Mouse (Mus musculus) lung, adult 18-20 months (tissue): Measurements from ENCODE around the gene Aak1.

Experiments used
- DNase-seq, 2 experiments: peaks; one replicate each; pipeline ENCODE4 v3.0.0; 2022; ENCODE audit warnings: mixed read lengths in 2 of 2

Aak1 gene

DNA sequence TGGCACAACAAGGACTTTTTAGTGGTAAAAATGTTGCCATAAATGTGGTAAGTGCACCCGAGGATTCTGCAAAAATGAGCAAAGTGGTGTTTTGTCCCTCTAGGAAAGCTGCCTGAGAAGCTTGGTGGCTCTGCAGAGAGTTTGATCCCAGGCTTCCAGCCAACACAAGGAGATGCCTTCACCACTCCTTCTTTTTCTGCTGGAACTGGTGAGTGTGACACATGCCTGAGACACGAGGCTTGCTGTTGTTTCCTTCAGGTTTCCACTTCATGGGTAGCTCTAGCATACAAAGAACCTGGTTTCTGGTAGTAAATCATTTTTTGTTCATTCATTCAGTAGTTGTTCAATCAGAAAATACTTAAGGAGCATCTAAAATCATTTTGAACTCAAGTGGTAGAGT, 117.8 kb downstream of the Aak1 start:
- no peak for DNase-seq

DNA sequence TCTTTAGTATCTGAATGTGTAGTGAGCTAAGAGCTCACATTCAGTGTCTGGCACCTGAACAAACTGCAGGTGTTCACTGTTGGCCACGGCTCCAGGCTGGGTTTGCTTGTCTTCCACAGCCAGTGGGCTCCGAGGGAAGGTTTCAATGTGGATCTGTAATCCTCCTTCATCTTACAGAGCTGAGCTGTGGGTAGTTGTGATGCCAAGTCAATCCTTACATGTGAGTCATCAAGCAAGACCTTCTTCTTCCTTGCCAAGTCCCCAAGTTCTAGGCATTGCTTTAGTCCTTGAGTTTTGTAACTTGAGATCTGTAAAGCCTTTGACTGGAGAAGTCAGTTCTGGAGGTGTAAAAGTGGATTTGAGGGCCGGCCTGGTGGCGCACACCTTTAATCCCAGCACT, 124.6 kb downstream of the Aak1 start:
- no peak for DNase-seq

DNA sequence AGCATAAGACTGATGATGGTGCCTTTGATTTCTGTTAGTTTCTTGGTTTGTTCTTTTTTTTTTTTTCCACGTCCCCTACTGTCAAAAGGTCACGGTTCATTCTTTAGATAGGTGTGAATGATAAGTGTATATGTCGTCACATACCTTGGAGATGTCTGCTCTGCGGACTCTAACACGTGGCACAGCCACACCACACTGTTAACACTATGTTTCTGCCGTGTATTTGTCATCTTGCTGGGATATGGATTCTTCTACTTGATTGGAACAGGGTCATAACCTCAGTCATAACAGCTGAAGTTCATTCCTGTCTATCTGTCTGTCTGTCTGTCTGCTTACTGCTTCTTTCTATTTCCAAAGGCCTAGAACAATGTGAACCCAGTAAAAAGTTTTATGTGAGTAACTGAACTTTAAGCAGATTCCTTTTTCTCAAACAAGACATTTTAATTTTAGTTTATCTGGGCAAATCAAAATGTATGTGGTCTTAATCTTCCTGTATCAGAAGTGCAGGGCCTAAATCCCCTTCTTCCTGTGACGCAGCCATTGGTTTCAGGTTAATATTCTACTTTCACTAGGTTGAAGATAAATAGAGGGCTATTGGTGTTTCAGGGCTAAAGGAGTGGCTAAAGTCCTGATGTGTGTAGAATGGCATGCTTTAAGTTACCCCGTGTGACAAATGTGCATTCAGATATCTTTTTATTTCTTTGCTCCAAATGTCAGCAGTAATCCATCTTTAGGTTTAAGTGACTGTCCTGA, 129.0 kb downstream of the Aak1 start:
- no peak for DNase-seq

DNA sequence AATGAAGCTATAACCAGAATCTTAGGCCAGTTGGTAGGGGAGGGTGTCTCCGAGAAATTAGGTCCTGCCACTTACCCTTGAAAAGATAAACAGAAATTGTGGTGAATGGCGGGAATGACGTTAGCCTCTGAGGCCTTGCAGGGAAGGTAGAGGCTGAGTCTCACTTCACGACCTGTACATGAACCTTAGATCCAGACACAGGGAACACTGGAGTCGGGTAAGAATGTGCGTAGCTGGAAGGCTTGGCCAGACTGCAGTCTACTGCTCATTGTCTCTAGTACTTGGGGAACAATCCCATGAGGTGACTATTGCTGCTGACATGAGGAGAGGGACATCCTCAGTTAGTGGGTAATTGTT, 129.6 kb downstream of the Aak1 start:
- DNase-seq = no peak

DNA sequence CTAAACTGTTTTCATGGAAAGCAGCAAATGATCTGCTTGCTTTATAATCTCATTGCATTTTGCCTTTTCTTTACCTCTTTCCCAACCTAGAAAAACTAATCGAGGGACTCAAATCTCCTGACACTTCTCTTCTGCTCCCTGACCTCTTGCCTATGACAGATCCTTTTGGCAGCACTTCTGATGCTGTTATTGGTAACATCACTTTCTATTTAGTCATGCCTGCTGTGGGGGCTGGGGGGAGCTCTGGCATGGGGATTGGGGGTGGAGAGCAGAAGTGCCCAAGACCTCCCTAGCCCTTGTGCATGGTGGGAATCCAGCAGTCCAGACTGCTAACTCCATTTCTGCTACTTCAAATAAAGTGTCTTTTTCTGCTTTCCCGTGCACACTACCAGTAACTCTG, 131.9 kb downstream of the Aak1 start:
- DNase-seq = no peak

DNA sequence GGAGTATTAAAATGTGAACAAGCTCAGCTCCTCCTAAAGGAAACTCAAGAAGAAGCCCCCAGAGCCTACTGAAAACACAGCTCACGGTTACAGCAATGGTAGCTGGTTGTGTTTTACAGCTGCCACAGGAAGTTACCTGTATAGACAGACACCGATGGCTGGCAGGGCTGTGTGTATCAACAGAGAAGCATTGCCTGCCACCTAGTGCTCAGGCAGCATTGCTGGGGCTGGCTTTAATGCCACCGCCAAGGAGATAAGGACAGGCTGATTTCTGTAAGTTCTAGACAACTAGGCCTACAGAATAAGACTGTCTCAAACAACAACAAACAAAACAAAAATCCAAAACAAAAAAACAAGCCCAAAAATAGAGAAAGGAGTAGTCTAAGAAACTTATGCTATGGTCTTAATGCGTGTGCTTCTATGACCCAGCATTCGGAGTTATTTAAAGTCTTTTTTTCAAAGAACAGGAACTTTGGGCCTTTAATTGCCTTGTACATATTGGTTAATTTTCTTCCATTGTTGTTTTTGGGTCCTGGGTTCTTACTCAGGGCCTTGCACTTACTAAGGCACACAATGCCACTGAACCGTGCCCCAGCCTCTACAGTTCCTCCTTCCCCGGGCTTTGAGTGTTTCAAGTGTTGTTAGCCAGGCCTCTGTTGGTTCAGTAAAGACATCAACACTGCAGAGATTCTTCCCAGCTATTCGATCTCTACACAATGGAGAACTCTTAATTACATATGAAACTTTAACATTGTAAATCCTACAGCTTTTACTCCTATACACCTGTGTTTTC, 136.2 kb downstream of the Aak1 start:
- no peak for DNase-seq

DNA sequence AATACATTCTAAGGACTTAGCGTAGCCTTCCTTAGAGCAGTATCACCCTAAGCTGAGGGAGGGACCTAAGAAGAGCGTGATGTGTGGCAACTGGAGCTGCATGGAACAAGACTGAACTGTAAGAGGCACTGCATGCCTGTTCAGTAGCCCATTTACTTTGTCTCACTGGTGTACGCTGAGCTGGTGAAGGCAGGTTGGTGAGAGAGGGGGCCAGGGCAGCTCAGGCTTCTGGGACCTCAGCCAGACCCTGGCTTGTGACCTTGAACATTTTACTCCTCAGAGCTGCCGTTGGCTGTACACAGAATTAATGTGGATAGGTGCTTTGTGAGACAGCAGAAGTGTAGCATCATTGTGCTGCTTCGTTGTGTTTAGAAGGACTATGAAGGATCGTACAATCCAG, 140.3 kb downstream of the Aak1 start:
- DNase-seq = no peak

DNA sequence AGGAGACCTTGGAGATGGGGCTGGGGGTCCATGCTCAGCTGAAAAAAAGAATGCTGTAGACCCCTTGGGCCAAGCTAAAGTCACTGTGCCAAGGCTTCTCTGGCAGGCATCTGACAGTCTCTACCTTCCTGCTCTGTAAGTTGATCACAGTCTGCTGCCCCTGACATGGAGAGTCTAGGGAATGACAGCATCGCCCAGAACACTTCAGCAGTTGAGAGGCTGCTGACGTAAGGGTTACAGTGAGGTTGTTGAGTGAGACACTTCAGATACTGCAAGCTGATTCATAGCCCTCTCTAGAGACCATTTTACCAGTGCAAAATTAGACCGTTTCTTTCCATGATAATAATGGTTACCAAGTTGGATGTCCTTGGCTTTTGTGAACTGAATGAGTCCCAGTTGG, 141.7 kb downstream of the Aak1 start:
- DNase-seq = peak; percentile 55 to 68

DNA sequence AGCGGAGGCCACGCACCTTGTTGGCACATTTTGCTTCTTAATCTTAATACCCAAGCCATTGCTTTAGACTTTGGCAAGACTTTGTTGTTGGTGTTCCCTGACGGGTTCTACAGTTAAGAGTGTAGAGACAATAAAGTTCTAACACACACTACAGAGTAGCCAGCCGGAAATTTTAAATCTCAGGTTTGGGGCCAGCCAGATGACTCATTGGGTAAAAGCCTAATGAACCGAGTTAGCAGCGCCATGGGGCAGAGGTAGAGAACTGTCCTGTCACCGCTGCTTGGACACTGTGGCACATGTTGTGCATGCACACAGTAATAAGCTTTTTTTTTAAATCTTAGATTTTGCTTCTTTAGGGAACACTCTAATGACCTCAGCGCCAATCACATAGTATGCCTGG, 143.0 kb downstream of the Aak1 start:
- DNase-seq = no peak

DNA sequence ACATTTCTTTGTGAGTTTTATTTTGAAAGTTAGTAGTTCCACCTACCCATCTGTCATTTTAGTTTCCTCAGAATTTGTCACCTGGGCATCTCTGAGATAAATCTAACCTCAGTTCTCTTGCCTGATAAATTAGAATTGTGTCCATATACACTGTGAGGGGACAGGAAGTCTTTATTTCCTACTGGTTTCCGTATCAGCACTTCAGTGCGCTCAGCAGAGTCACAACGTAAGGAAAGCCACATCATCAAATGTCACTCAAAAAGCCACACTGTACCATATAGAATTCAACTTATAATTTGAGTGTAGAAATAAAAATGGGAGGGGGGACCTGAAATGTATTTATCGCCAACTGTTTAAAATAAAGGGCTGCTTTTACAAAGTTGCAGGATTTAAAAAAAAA, 144.9 kb downstream of the Aak1 start:
- DNase-seq = no peak

DNA sequence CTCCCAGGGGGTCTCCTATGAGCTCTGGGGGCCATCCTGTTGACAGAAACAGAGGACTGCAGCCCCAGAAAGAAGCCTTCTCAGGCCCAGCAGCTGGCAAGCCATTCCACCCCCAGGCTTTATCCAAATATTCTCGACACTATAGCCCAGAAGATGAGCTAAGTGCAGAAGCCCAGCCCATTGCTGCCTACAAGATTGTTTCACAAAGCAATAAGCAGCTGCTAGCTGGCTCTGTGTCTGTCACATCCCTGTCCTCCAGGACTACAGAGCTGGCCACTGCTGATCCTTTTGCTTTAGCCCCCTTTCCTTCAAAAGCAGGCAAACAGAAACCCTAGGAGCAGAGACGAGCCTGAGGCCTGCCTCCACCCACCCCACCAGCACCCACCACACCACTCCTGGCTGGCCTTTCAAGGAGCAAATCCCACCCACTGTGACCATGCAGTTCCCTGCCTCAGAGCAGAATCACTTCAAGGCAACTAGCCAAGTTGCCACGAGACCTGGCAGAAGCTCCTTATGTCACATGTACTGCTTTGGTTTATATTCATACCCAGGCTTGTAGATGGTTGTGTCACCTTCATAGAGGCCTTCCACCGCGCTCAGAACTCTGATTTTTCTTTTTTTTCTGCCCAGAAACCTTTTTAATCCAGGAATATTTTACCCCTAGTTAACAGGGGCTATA, 147.5 kb downstream of the Aak1 start:
- DNase-seq = no peak

DNA sequence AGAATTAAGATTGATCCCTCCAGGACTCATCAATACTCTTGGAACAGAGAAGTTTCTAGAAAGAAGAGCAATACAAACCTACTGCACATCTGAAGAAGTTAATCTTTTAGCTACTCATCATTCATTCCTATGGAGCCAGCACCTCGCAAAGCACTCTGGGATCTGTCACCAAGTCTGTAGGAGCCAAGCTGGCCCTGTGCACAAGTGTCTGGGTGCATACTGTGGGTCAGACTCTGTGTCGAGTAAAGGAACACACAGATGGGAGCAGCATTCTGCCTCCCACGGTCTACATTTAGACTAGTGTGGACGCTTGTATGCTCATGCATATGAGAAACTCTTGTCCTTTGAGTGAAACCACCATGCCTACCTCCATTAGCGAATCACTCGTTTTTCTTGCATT, 148.0 kb downstream of the Aak1 start:
- DNase-seq = no peak

DNA sequence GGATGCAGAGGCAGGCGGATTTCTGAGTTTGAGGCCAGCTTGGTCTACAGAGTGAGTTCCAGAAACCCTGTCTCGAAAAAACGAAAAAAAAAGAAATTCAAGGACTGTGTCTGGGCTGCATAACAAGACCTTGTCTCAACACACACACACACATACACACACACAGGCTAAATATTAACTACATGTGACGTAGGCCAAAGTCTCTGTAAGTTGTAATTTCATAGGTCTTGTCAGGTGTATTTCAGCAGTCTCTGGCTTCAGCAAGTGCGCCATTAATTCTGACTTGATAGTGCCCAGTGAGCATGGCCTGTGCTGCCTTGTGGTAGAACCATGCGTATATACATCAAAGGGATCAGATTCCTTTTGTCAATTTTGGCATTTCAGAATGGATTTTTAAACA, 152.7 kb downstream of the Aak1 start:
- no peak for DNase-seq

DNA sequence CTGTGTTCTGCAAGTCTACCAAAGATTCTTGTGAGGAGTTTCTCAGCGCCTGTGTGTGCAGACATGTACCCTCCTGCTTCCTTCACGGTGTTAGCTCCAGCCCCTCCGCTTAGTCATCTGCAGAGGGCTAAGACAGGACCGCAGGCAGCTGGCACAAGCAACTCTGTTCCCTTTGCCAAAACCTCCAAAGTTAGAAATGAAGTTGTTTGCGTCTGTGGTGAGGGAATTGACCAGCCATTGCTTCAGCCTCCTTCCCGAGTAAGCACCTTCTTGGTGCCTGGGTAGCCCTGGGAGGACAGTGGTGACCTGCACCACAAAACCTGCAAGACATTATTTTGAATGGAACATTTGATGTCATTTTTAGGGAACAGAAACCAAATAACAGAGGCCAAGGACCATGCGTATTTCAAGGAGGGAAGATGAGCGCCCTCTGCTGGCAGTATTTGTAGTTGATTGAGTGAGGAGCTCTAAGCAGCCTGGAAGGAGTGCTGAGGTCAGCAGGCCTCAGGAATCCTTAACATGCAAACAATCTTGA, 153.3 kb downstream of the Aak1 start:
- DNase-seq = peak; percentile 85 to 88

DNA sequence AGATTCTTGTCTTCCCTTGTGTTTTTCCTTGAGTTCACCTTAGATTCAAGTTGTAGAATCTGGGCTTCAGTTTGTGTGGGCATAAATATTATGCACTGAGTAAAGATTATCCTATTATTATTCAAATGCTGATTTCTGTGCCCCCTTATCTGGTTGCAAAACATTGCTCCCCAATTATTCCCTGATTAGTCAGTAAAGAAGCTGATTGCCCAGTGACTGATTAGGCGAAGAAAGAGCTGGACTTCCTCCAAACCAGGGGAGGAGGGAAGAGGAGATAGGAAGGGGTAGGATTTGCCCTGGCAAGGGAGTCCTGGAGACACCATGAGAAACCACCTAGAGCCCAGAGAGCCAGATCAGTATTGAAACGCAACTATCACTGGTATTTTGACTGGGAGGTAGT, 154.8 kb downstream of the Aak1 start:
- DNase-seq = no peak

DNA sequence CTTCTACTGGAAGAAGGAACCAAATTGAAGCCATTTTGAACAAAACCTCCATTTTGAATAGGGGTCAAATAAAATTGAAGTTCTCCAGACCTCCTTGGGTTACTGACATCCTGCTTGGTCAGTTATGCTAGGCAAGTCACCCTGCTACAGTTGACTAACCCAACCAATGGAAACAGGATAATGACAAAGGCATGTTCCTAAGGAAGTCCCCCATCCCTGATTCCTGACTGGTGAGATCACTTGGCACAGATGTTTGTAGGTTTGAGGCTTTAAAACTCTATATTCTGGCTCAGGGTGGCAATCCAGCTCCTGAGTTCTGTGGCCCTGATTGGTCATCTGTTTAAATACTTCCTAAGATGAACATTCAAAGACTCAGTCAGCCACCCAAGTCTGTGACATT, 156.3 kb downstream of the Aak1 start:
- DNase-seq = no peak

DNA sequence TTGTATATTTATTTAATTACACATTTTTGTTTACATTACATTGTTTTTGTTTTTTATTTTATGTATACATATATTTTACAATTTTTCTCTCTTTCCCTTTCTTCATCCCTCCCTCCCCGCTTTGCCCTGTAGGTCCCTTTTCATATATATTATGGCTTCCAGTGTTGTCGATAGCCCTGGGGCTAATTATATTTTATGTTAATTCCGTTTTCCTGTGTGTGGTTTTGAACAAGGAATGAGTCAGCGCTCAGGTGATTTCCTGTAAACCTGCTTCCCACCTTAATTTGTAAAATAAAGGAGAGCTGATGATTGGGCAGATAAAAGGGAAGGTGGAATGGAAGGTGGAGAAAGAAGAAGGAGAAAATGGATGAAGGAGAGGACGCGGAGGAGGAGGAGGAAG, 159.6 kb downstream of the Aak1 start, which contains the start of gene Nfu1:
TSS of gene Nfu1 (plus strand) at position 350 of the 400 bp plus-strand sequence.
- DNase-seq = no peak

DNA sequence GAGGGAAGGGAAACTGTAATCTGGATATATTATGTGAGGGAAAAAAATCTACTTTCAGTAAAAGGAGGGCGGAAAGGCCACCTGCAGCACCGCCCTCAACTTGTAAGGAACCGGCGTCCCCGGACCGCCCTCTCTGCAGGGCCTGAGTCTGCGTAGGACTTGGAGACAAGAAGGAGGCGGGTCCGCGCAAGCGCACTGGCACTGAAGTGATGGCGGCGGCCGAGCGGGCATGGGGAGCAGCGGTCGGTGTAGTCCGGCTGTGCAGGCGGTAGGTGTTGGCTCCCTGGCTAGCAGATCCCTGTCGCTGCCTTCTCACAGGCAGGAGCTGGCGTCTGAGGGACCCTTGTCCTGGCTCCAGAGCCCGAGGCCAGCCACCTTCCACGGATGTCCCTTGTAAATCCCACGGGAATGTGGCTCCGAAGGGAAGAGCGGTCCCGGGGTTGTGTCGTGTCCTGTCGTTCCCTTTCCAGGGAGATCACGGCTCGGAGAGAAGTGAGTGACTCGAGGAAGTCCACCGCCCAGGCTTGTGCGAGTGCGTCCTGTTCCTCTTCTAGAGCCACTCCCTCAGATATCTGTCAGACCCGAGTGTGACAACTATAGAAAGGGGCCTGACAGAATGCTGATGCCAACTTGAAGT, 160.5 kb downstream of the Aak1 start:
- peak; percentile 94 to 97 for DNase-seq

DNA sequence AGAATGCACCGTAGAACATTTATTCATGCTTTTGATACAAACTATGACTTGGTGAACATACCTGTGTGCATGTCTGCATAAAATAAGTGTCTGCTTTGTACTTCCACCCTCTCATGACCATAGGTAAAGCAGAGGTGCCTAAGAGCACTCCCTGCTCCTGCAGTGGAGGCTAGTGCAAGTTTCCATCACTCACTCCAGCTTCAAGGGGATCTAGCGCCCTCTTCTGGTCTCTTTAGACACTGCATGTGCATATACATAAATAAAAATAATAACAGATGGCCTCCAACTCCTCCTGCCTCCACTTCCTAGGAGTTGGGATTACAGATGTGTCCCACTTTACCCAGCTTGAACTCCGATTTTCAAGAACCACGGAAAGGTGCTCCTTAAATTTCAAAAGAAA, 167.6 kb downstream of the Aak1 start:
- DNase-seq = peak in 1 of 2 experiments; percentile 30

DNA sequence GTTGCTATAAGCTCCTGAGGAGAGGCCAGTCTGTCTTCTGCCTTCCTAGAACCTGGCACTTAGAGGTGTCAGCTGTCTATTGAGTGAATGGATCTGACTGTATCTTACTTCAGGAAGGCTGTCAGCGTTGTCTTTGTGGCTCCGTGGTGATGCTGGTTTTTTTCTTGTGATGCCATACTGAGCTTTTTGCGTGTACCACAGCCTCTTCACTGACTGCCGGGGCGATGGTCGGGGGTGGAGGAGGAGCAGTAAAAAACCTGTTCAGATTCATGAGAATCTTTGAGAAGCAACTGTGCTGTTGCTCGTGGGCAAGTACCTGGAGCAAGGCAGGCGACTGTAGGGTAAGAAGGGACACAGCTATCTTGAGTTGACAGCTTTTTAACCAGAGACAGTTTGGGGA, 169.6 kb downstream of the Aak1 start:
- no peak for DNase-seq

DNA sequence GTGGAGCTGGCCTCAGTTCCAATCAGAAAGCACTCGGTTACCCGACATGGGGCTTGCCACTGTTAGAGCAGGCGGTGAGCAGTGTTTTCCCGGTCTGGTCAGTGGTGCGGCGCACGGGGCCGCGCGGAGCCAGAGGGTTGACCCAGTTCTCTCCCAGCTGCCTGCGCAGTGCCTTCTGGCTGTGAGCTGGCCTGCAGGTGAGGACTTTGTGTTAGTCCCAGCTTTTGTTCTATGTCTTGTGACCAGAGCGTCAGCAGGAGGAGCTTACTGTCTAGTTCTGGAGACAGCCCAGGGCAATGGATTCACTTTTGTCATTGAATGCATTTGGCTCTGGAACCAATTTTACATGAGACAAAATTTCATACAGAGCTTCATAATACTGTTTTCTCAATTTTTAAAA, 172.5 kb downstream of the Aak1 start:
- DNase-seq = no peak

DNA sequence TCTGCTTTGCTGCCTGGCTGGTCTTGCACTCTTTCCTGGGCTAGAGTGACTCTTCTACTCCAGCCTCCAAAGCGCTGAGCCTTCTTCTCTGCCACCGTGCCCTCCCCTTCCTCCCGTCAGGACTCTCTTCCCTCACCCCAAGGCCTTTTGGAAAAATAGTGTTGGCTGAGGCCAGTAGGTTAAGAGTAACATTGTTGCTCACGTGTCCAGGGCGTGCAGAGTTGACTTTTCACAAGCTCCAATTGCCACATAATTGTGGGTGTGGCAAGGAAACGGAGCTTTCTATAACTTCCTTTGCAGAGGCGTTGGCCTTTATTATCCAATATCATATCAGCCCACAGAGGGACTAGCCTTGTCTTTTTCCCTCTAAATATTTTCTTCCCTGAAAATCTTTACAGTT, 177.7 kb downstream of the Aak1 start:
- DNase-seq = peak; percentile 72 to 79

DNA sequence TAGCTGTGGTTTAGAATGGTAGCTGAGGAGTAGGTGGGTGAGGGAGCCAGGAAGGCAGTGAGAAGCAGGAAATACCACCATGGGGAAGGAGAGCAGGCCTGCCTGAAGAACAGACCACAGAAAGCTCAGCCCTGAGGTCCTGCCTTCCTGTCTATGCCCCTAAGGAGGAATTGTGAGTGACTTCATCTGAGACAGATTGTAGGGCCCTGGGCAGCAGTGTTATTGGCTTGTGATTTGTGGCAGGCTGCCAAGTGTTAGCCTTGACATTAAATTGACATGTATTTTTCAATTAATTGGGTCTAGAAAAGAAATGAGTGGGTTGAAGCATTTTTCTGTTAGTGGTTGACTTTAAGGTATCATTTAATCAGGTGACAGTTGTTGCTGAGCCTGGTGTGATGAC, 179.6 kb downstream of the Aak1 start:
- DNase-seq = no peak
